Mouse (Mus musculus): Measurements from ENCODE around the gene Lgals3bp. TPM values are rescaled to one million over a fixed set of nuclear protein-coding genes. Genes with fewer than 3 reads are reported as not detected.

Gene Lgals3bp
- polyA plus RNA-seq, 1 experiment from 2014 or later, result 1.4 TPM

- peaks cover 24% of the 10 kb centered on the region for H3K36me3 ChIP-seq
- no peaks in the 10 kb centered on the region for H3K9me3 ChIP-seq
- peak; percentile 87 for ATAC-seq (ENCODE audit: insufficient number of reproducible peaks, insufficient read depth, low FRiP score, low TSS enrichment)
- H3K27me3 ChIP-seq, result no peaks in the 10 kb centered on the region
- H3K4me3 ChIP-seq, result peak within 1 kb of the TSS; percentile 70
- H3K4me1 ChIP-seq, result peaks cover 28% of the 10 kb centered on the region
- under 1% methylated on average over 50 of the region's 50 CpGs for WGBS
- H3K4me2 ChIP-seq (replicated peaks), result peak within 1 kb of the TSS; percentile 88
- H3K27ac ChIP-seq, result peak within 1 kb of the TSS; percentile 73
- peak within 1 kb of the TSS; percentile 81 for H3K9ac ChIP-seq
These were observed 17.1 kb upstream of the Lgals3bp start, which contains the start of gene Cant1 for GRCm38 (mm10) chr11:118418834-118419504. Gene Cant1 (minus strand): TSS chr11:118419086.

GRCm38 (mm10) chr11:118418442-118418833 lies 16.5 kb upstream of the Lgals3bp start:
- H3K36me3 ChIP-seq, result peaks cover 29% of the 10 kb centered on the region
- peak overlapping the region; percentile 70 for H3K4me3 ChIP-seq
- no peaks in the 10 kb centered on the region for H3K27me3 ChIP-seq
- no peaks in the 10 kb centered on the region for H3K9me3 ChIP-seq
- peak; percentile 10; the same call in 1 of the 2 replicates for ATAC-seq (ENCODE audit: insufficient number of reproducible peaks, insufficient read depth, low FRiP score, low TSS enrichment)
- H3K9ac ChIP-seq, result peak overlapping the region; percentile 81
- peak overlapping the region; percentile 88 for H3K4me2 ChIP-seq (replicated peaks)
- peak overlapping the region; percentile 73 for H3K27ac ChIP-seq
- peaks cover 22% of the 10 kb centered on the region for H3K4me1 ChIP-seq
- WGBS, result 6% methylated on average over 12 of the region's 12 CpGs

GRCm38 (mm10) chr11:118417496-118417895 lies 15.6 kb upstream of the Lgals3bp start:
- Histone ChIP-seq H3K9ac (peak overlapping the region; percentile 81), H3K4me3 (no peak overlapping the region), H3K9me3 (no peaks in the 10 kb centered on the region), H3K4me1 (peaks cover 21% of the 10 kb centered on the region), H3K36me3 (peaks cover 34% of the 10 kb centered on the region), H3K27me3 (no peaks in the 10 kb centered on the region), H3K27ac (no peak overlapping the region), H3K4me2 (replicated peaks) (peak overlapping the region; percentile 88; the same call in 1 of the 2 replicates)
- 92% methylated on average over 9 of the region's 9 CpGs for WGBS
- no peak for ATAC-seq (ENCODE audit: insufficient number of reproducible peaks, insufficient read depth, low FRiP score, low TSS enrichment)

GRCm38 (mm10) chr11:118416046-118416445 lies 14.2 kb upstream of the Lgals3bp start:
- Histone ChIP-seq H3K9ac (no peak overlapping the region), H3K27ac (no peak overlapping the region), H3K4me1 (peaks cover 21% of the 10 kb centered on the region), H3K27me3 (no peaks in the 10 kb centered on the region), H3K36me3 (peaks cover 37% of the 10 kb centered on the region), H3K4me2 (replicated peaks) (no peak overlapping the region), H3K9me3 (no peaks in the 10 kb centered on the region), H3K4me3 (no peak overlapping the region)
- WGBS, result 82% methylated on average over 7 of the region's 7 CpGs
- no peak for ATAC-seq (ENCODE audit: insufficient number of reproducible peaks, insufficient read depth, low FRiP score, low TSS enrichment)

GRCm38 (mm10) chr11:118415630-118416029 lies 13.7 kb upstream of the Lgals3bp start:
- Histone ChIP-seq H3K36me3 (peaks cover 40% of the 10 kb centered on the region), H3K9ac (no peak overlapping the region), H3K4me3 (no peak overlapping the region)

GRCm38 (mm10) chr11:118414270-118414669 lies 12.4 kb upstream of the Lgals3bp start:
- H3K27ac ChIP-seq, result no peak overlapping the region
- WGBS, result 90% methylated on average over 5 of the region's 5 CpGs
- no peak overlapping the region for H3K4me3 ChIP-seq
- H3K4me2 ChIP-seq (replicated peaks), result no peak overlapping the region
- no peak overlapping the region for H3K9ac ChIP-seq
- H3K36me3 ChIP-seq, result peaks cover 50% of the 10 kb centered on the region
- no peak for ATAC-seq (ENCODE audit: insufficient number of reproducible peaks, insufficient read depth, low FRiP score, low TSS enrichment)
- no peaks in the 10 kb centered on the region for H3K9me3 ChIP-seq
- H3K4me1 ChIP-seq, result peaks cover 15% of the 10 kb centered on the region
- no peaks in the 10 kb centered on the region for H3K27me3 ChIP-seq

More at GRCm38 (mm10) chr11:118415630-118416029, 13.7 kb upstream of the Lgals3bp start:
- Histone ChIP-seq H3K9me3 (no peaks in the 10 kb centered on the region), H3K27me3 (no peaks in the 10 kb centered on the region), H3K4me1 (peaks cover 21% of the 10 kb centered on the region), H3K4me2 (replicated peaks) (no peak overlapping the region), H3K27ac (no peak overlapping the region)
- ATAC-seq (ENCODE audit: insufficient number of reproducible peaks, insufficient read depth, low FRiP score, low TSS enrichment), result no peak
- 86% methylated on average over 6 of the region's 6 CpGs for WGBS

GRCm38 (mm10) chr11:118413055-118413454 lies 11.2 kb upstream of the Lgals3bp start:
- Histone ChIP-seq H3K4me2 (replicated peaks) (no peak overlapping the region), H3K9ac (no peak overlapping the region), H3K4me1 (peaks cover 11% of the 10 kb centered on the region), H3K4me3 (no peak overlapping the region), H3K27me3 (no peaks in the 10 kb centered on the region), H3K9me3 (no peaks in the 10 kb centered on the region), H3K36me3 (peaks cover 53% of the 10 kb centered on the region), H3K27ac (no peak overlapping the region)
- ATAC-seq (ENCODE audit: insufficient number of reproducible peaks, insufficient read depth, low FRiP score, low TSS enrichment), result no peak
- 88% methylated on average over 4 of the region's 4 CpGs for WGBS

- no peaks in the 10 kb centered on the region for H3K27me3 ChIP-seq
- 89% methylated on average over 2 of the region's 2 CpGs for WGBS
- peaks cover 58% of the 10 kb centered on the region for H3K36me3 ChIP-seq
These were observed 10.7 kb upstream of the Lgals3bp start for GRCm38 (mm10) chr11:118412601-118413000.

GRCm38 (mm10) chr11:118411271-118411670 lies 9.4 kb upstream of the Lgals3bp start:
- Histone ChIP-seq H3K27ac (no peak overlapping the region), H3K27me3 (no peaks in the 10 kb centered on the region), H3K4me2 (replicated peaks) (no peak overlapping the region), H3K4me1 (no peaks in the 10 kb centered on the region), H3K36me3 (peaks cover 69% of the 10 kb centered on the region), H3K9ac (no peak overlapping the region), H3K4me3 (no peak overlapping the region), H3K9me3 (no peaks in the 10 kb centered on the region)
- ATAC-seq (ENCODE audit: insufficient number of reproducible peaks, insufficient read depth, low FRiP score, low TSS enrichment), result no peak
- WGBS, result 96% methylated on average over 8 of the region's 8 CpGs

More at GRCm38 (mm10) chr11:118412601-118413000, 10.7 kb upstream of the Lgals3bp start:
- Histone ChIP-seq H3K9me3 (no peaks in the 10 kb centered on the region), H3K4me3 (no peak overlapping the region), H3K4me2 (replicated peaks) (no peak overlapping the region), H3K9ac (no peak overlapping the region), H3K4me1 (peaks cover 6% of the 10 kb centered on the region), H3K27ac (no peak overlapping the region)
- ATAC-seq (ENCODE audit: insufficient number of reproducible peaks, insufficient read depth, low FRiP score, low TSS enrichment), result no peak

GRCm38 (mm10) chr11:118410479-118410878 lies 8.6 kb upstream of the Lgals3bp start:
- no peaks in the 10 kb centered on the region for H3K9me3 ChIP-seq
- no peak overlapping the region for H3K4me3 ChIP-seq
- H3K4me2 ChIP-seq (replicated peaks), result no peak overlapping the region
- ATAC-seq (ENCODE audit: insufficient number of reproducible peaks, insufficient read depth, low FRiP score, low TSS enrichment), result no peak
- 91% methylated on average over 10 of the region's 10 CpGs for WGBS
- no peak overlapping the region for H3K9ac ChIP-seq
- peaks cover 69% of the 10 kb centered on the region for H3K36me3 ChIP-seq
- H3K4me1 ChIP-seq, result no peaks in the 10 kb centered on the region
- H3K27ac ChIP-seq, result no peak overlapping the region
- H3K27me3 ChIP-seq, result no peaks in the 10 kb centered on the region

- no peaks in the 10 kb centered on the region for H3K27me3 ChIP-seq
- peaks cover 67% of the 10 kb centered on the region for H3K36me3 ChIP-seq
- no peak overlapping the region; the same call in 1 of the 2 replicates for H3K9ac ChIP-seq
- H3K4me3 ChIP-seq, result no peak overlapping the region
- H3K9me3 ChIP-seq, result no peaks in the 10 kb centered on the region
- WGBS, result 84% methylated on average over 1 of the region's 1 CpGs
- H3K27ac ChIP-seq, result no peak overlapping the region
- H3K4me2 ChIP-seq (replicated peaks), result no peak overlapping the region
- no peak for ATAC-seq (ENCODE audit: insufficient number of reproducible peaks, insufficient read depth, low FRiP score, low TSS enrichment)
- no peaks in the 10 kb centered on the region for H3K4me1 ChIP-seq
These were observed 8.2 kb upstream of the Lgals3bp start for GRCm38 (mm10) chr11:118410073-118410444.
